Mouse (Mus musculus) C2C12 (cell line): ENCODE measurements around the gene Gm9844.

Experiments
- CEBPB ChIP-seq: IDR thresholded peaks from one replicate; pipeline ENCODE4 v1.6.1; 2011; ENCODE audit warnings: low read depth, mild to moderate bottlenecking, control low read depth, moderate library complexity
- CTCF ChIP-seq: IDR thresholded peaks from one replicate; pipeline ENCODE4 v1.5.1; 2011; ENCODE audit not compliant: control insufficient read depth, insufficient read depth, insufficient read length
- MAX ChIP-seq: IDR thresholded peaks from one replicate; pipeline ENCODE4 v1.6.1; 2011; ENCODE audit warnings: mild to moderate bottlenecking, control low read depth
- MYOD1 ChIP-seq: IDR thresholded peaks from one replicate; pipeline ENCODE4 v1.6.1; 2011; ENCODE audit warnings: low read depth; ENCODE audit not compliant: control insufficient read depth, insufficient read length
- MYOG ChIP-seq: IDR thresholded peaks from one replicate; pipeline ENCODE4 v1.6.1; 2011; ENCODE audit not compliant: control insufficient read depth, insufficient read length; ENCODE audit errors: extremely low read depth
- USF1 ChIP-seq: IDR thresholded peaks from one replicate; pipeline ENCODE4 v1.6.1; 2011; ENCODE audit warnings: low read depth, mild to moderate bottlenecking, control low read depth, moderate library complexity

DNA sequence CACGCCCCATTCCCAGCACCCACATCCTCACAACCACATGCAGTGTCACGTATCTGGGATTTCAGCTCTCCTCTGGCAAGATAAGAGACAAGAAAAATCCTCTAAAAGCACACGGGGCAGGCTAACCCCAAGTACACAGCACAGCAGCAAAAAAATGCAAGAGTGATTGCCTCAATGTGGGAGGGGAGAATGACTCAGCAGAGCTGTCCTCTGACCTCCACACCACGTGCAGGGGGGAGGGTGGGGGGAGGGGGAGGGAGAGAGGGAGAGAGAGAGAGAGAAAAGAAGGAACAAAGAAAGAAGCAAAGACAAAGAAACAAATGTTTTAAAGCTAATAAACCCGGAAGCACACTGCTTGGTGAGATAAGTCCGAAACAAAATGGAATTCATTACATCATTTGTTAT is 11.1 kb upstream of the Gm9844 start:
- TF ChIP-seq CTCF (no peak), MYOG (no peak), MAX (peak; percentile 66), USF1 (peak; percentile 72), CEBPB (peak; percentile 44), MYOD1 (no peak)
